Mouse (Mus musculus): ENCODE measurements around the gene Abcc4. TPM values are rescaled to one million over a fixed set of nuclear protein-coding genes. Genes with fewer than 3 reads are reported as not detected.
"Not testable (repeated sequence)": the region's sequence is repeated elsewhere in the genome, so short reads cannot be mapped to it uniquely, and the experiment has no call there.

Abcc4 gene
- total and polyA plus RNA-seq, 3 experiments: 10.5 to 25.2 (median 16.2) TPM

DNA sequence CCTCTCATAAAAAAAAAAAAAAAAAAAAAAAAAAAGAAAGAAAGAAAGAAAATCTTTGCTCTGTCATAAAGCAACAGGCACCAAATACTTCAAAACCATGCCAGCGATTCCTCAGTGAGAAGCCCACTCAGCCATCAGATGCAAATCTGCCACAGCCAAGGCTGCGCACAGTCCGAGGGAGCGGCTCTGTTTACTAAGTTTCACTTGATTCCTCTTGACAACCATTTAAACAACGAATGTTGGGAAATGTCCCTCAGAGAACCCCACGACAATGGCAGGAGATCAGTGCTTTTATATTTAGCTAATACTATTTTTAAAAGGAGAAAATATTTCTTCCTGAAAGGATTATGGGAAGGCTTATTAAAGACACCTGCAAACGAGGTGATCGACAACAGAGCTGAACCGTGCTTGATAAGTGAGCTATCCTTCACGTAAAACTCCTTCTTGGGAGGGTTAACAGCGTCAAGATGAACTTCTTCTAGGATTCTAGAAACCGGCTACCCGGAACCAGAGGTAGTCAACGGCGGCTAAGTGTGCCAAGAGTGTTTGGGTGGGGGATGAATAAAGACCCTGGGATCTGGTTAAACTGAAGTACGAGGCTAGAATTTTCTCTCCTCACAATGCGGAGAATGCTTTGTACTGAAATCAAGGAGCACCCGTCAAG lies 154.8 kb downstream of the Abcc4 start:
- DNase-seq (ENCODE audit: low spot score): no peak
- ATAC-seq (ENCODE audit: extremely low read depth, insufficient number of reproducible peaks, low FRiP score, poor library complexity, severe bottlenecking): no peak
- Histone ChIP-seq H3K4me1 (ENCODE audit: insufficient read depth, low read depth, low read length) (no peaks in the 10 kb centered on the region), H3K36me3 (replicated peaks) (peaks cover 48% of the 10 kb centered on the region), H3K27me3 (ENCODE audit: insufficient read depth, low read length) (no peaks in the 10 kb centered on the region), H3K4me3 (ENCODE audit: low read depth, low read length) (no peak overlapping the region), H3K9me3 (replicated peaks) (no peaks in the 10 kb centered on the region)
- TF ChIP-seq CTCF (IDR thresholded peaks at IDR 0.05; ENCODE audit: low read depth, low read length) (no peak), GATA1 (IDR thresholded peaks at IDR 0.05; ENCODE audit: borderline replicate concordance, low read length) (no peak), POLR2AphosphoS5 (IDR thresholded peaks at IDR 0.05; ENCODE audit: insufficient replicate concordance, low read depth, low read length) (no peak), GATA2 (IDR thresholded peaks at IDR 0.05; ENCODE audit: borderline replicate concordance, low read depth, low read length) (no peak), TAL1 (conservative IDR thresholded peaks at IDR 0.05; ENCODE audit: low read depth, low read length) (no peak)

DNA sequence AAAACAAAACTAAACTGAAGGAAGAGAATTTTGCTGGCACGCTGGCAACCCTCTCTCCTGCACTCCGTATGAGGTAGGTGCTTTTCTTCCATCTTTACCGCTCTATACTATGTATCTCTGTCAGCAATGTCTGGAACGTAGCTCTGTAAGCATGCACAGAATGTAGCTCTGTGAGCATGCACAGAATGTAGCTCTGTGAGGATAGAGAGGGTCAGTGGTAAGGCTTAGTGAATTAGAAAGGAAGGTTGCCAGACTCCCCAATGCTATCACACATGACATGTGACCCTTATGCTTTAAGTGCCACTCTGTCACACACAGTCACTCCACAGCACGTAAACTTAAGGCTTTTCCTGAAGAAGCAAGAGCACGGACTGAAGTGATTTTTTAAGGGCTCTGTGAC lies 161.5 kb downstream of the Abcc4 start:
- TF ChIP-seq CTCF (IDR thresholded peaks at IDR 0.05; ENCODE audit: low read depth, low read length): no peak
- no peak for TF ChIP-seq GATA2 (IDR thresholded peaks at IDR 0.05; ENCODE audit: borderline replicate concordance, low read depth, low read length)
- no peak for TF ChIP-seq GATA1 (IDR thresholded peaks at IDR 0.05; ENCODE audit: borderline replicate concordance, low read length)
- no peak for TF ChIP-seq TAL1 (conservative IDR thresholded peaks at IDR 0.05; ENCODE audit: low read depth, low read length)
- no peak for TF ChIP-seq POLR2AphosphoS5 (IDR thresholded peaks at IDR 0.05; ENCODE audit: insufficient replicate concordance, low read depth, low read length)
- DNase-seq (ENCODE audit: low spot score) (no peak), ATAC-seq (ENCODE audit: extremely low read depth, insufficient number of reproducible peaks, low FRiP score, poor library complexity, severe bottlenecking) (no peak)
- peaks cover 64% of the 10 kb centered on the region for H3K36me3 ChIP-seq (replicated peaks)
- H3K27me3 ChIP-seq (ENCODE audit: insufficient read depth, low read length): no peaks in the 10 kb centered on the region
- no peaks in the 10 kb centered on the region for H3K9me3 ChIP-seq (replicated peaks)
- no peak overlapping the region for H3K4me3 ChIP-seq (ENCODE audit: low read depth, low read length)
- H3K4me1 ChIP-seq (ENCODE audit: insufficient read depth, low read depth, low read length): no peaks in the 10 kb centered on the region

DNA sequence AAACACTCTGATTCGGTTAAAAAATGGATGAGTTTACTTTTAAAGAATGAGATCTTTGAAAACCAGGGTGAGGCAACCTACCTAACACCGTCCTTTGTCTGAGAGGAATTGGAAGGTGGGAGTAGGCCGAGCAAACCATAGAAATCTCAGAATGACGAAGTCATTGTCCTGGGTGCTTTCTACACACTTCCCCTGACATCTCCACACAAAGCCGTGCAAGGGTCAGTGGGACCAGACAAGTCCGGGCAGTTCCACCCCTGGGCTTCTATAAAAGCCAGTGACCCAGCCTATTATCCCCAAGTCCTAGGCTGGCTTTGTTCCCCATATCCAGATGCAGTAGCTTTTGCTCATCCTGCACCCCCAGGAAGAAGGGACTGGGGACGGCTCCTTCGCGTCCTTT lies 163.1 kb downstream of the Abcc4 start:
- no peaks in the 10 kb centered on the region for H3K9me3 ChIP-seq (replicated peaks)
- ATAC-seq (ENCODE audit: extremely low read depth, insufficient number of reproducible peaks, low FRiP score, poor library complexity, severe bottlenecking) (no peak), DNase-seq (ENCODE audit: low spot score) (no peak)
- H3K27me3 ChIP-seq (ENCODE audit: insufficient read depth, low read length): no peaks in the 10 kb centered on the region
- TF ChIP-seq GATA1 (IDR thresholded peaks at IDR 0.05; ENCODE audit: borderline replicate concordance, low read length): no peak
- TF ChIP-seq CTCF (IDR thresholded peaks at IDR 0.05; ENCODE audit: low read depth, low read length): no peak
- no peak for TF ChIP-seq POLR2AphosphoS5 (IDR thresholded peaks at IDR 0.05; ENCODE audit: insufficient replicate concordance, low read depth, low read length)
- TF ChIP-seq GATA2 (IDR thresholded peaks at IDR 0.05; ENCODE audit: borderline replicate concordance, low read depth, low read length): no peak
- no peak for TF ChIP-seq TAL1 (conservative IDR thresholded peaks at IDR 0.05; ENCODE audit: low read depth, low read length)
- peaks cover 65% of the 10 kb centered on the region for H3K36me3 ChIP-seq (replicated peaks)
- no peaks in the 10 kb centered on the region for H3K4me1 ChIP-seq (ENCODE audit: insufficient read depth, low read depth, low read length)
- no peak overlapping the region for H3K4me3 ChIP-seq (ENCODE audit: low read depth, low read length)

DNA sequence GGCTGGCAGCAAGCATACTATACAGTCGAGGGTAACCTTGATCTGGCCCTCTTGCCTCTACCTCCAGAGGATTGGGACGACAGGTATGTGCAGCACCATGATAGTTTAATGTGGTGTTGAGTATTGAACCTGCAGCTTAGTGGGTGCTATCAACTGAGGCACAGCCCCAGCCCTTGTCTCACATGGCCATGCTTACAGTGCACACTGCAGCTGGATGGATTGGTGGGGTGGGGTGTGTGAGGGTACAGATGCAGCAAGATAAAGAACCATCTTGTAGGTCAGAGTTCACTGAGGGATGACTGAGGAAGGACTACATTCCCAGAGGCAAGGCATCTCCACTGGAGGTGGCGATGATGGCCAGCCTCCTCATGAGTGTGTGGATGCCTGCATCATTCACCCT lies 174.5 kb downstream of the Abcc4 start:
- Histone ChIP-seq H3K36me3 (replicated peaks) (peaks cover 76% of the 10 kb centered on the region), H3K4me3 (ENCODE audit: low read depth, low read length) (no peak overlapping the region), H3K9me3 (replicated peaks) (no peaks in the 10 kb centered on the region), H3K27me3 (ENCODE audit: insufficient read depth, low read length) (no peaks in the 10 kb centered on the region), H3K4me1 (ENCODE audit: insufficient read depth, low read depth, low read length) (no peaks in the 10 kb centered on the region)
- DNase-seq (ENCODE audit: low spot score) (no peak), ATAC-seq (ENCODE audit: extremely low read depth, insufficient number of reproducible peaks, low FRiP score, poor library complexity, severe bottlenecking) (no peak)
- no peak for TF ChIP-seq GATA1 (IDR thresholded peaks at IDR 0.05; ENCODE audit: borderline replicate concordance, low read length)
- TF ChIP-seq TAL1 (conservative IDR thresholded peaks at IDR 0.05; ENCODE audit: low read depth, low read length): no peak
- TF ChIP-seq POLR2AphosphoS5 (IDR thresholded peaks at IDR 0.05; ENCODE audit: insufficient replicate concordance, low read depth, low read length): no peak
- no peak for TF ChIP-seq GATA2 (IDR thresholded peaks at IDR 0.05; ENCODE audit: borderline replicate concordance, low read depth, low read length)
- no peak for TF ChIP-seq CTCF (IDR thresholded peaks at IDR 0.05; ENCODE audit: low read depth, low read length)

DNA sequence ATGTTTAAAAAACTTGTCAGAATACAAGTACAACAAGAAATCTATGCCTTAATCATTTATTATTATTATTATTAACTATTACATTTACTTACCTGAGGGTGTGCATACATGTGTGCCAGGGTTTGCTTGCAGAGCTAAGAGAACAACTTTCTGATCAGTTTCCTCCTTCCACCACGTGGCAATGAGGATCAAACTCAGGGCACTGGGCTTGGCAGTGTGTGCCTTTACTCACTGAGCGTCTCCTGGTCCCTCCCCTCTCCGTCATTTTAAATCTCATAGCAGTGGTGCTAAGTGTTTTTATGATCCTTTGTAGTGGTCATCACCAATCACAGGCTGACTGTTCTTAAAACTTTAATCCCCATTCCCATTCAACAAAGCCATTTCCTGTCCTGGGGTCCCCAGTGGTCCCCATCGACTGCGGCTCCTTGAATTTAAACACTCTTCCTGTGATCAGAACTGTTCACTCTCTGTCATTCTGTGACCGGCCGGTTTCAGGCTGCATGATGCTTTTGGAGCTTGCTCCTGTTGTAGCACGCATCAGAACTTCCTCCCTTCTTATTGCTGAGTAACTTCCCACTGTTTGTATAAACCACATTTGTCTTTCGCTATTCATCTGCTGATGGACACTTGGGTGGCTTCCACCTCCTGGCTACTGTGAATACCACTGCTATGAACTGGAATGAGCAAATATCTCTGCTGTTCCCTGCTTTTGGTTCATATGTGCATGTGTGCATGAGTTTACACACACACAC lies 191.6 kb downstream of the Abcc4 start:
- peaks cover 80% of the 10 kb centered on the region for H3K36me3 ChIP-seq (replicated peaks)
- no peaks in the 10 kb centered on the region for H3K27me3 ChIP-seq (ENCODE audit: insufficient read depth, low read length)
- no peak for DNase-seq (ENCODE audit: low spot score)
- no peak overlapping the region for H3K4me3 ChIP-seq (ENCODE audit: low read depth, low read length)
- TF ChIP-seq TAL1 (conservative IDR thresholded peaks at IDR 0.05; ENCODE audit: low read depth, low read length): no peak
- no peak for TF ChIP-seq POLR2AphosphoS5 (IDR thresholded peaks at IDR 0.05; ENCODE audit: insufficient replicate concordance, low read depth, low read length)
- TF ChIP-seq GATA1 (IDR thresholded peaks at IDR 0.05; ENCODE audit: borderline replicate concordance, low read length): no peak
- TF ChIP-seq GATA2 (IDR thresholded peaks at IDR 0.05; ENCODE audit: borderline replicate concordance, low read depth, low read length): no peak
- no peak for TF ChIP-seq CTCF (IDR thresholded peaks at IDR 0.05; ENCODE audit: low read depth, low read length)
- ATAC-seq (ENCODE audit: extremely low read depth, insufficient number of reproducible peaks, low FRiP score, poor library complexity, severe bottlenecking): no peak
- H3K9me3 ChIP-seq (replicated peaks): no peaks in the 10 kb centered on the region
- no peaks in the 10 kb centered on the region for H3K4me1 ChIP-seq (ENCODE audit: insufficient read depth, low read depth, low read length)

DNA sequence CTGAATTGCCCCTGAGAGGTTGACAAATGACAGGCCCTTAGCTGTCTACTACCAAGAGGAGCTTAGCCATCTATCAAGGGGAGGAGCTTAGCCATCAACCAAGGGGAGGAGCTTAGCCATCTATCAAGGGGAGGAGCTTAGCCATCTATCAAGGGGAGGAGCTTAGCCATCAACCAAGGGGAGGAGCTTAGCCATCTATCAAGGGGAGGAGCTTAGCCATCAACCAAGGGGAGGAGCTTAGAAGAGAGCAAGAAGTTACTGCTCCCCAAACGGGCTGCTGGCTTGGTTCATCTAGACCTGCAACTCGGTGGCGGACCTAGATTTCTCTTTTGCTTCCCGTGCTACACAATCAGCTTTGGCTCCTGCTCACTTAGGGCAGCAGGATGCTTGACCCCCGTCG lies 194.3 kb downstream of the Abcc4 start:
- not testable (repeated sequence) for H3K4me3 ChIP-seq (ENCODE audit: low read depth, low read length); H3K4me1 ChIP-seq (ENCODE audit: insufficient read depth, low read depth, low read length); H3K27me3 ChIP-seq (ENCODE audit: insufficient read depth, low read length); DNase-seq (ENCODE audit: low spot score); ATAC-seq (ENCODE audit: extremely low read depth, insufficient number of reproducible peaks, low FRiP score, poor library complexity, severe bottlenecking); H3K9me3 ChIP-seq (replicated peaks)
- H3K36me3 ChIP-seq (replicated peaks): peaks cover 79% of the 10 kb centered on the region
